Mouse (Mus musculus): Measurements from ENCODE around the gene Srsx. TPM values are rescaled to one million over a fixed set of nuclear protein-coding genes. Genes with fewer than 3 reads are reported as not detected.
"Not testable (repeated sequence)": the region's sequence is repeated elsewhere in the genome, so short reads cannot be mapped to it uniquely, and the experiment has no call there.

Gene Srsx
- polyA plus RNA-seq (2012; rRNA removed), result not detected in 2 replicates
- polyA plus RNA-seq (2014; fragmentation: Nextera tagmentation; extraction: Ambion mirVana), result not detected in 2 replicates

DNA sequence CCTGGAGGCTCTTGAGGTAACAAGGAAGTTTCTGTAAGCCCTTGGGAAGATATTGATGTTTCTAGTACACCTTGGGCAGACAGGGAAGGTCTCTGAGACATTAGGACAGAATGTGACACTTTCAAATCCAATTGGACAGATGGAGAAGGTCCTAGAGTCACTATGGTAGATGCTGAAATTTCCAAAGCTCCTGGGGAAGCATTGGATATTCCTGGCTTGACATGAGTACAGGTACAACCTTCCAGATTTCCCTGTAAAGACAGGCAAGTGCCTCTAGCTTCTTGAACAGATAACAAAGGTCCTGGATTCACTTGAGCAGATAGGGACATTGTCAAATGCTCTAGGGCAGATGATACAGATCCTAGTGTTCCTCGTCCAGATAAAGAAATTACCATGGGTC lies at the start of gene Srsx:
Srsx (minus strand) TSS at position 101 of the 400 bp plus-strand sequence.
- not testable (repeated sequence) for H3K4me1 ChIP-seq (replicated peaks; ENCODE audit: control insufficient read depth in 2 of 2, insufficient read depth in 2 of 2, low read length in 1 of 2); H3K27me3 ChIP-seq (ENCODE audit: control insufficient read depth, insufficient read depth, low read length); DNase-seq (ENCODE audit: low read depth in 3 of 3, low spot score in 3 of 3); H3K4me2 ChIP-seq (ENCODE audit: low read depth); H3K36me3 ChIP-seq (replicated peaks; ENCODE audit: control insufficient read depth, insufficient read depth, low read depth); H3K9me3 ChIP-seq (ENCODE audit: control insufficient read depth, low read length); H3K4me3 ChIP-seq (ENCODE audit: insufficient read depth in 1 of 2, low read depth in 2 of 2, low read length in 2 of 2); H3K9ac ChIP-seq (replicated peaks); H3K27ac ChIP-seq; ATAC-seq (ENCODE audit: insufficient read depth)
- WGBS (ENCODE audit: insufficient replicate concordance), result no CpG with 5 or more reads among the region's 1 CpGs

DNA sequence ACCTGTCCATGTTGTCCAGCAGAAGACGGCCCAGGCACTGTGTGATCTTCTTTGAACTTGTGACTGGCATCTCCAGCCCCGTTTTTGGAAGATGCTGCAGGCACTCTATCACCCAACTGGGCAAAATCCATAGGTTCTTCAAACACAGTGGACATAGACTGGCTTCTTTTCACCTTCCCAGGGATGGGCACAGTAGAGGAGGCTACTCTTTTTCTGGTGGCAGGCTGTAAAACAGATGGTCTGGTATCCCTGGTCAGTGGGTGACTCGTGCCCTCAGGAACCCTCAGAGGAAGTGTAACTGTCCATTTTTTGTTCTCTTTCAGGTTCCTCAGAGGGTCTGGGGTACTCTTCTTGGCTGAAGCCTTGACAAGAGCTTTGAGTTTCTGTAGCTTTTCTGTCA lies 24.5 kb upstream of the Srsx start, which contains the start of gene Gm17577:
Gm17577 (minus strand) TSS at position 101 of the 400 bp plus-strand sequence.
- not testable (repeated sequence) for H3K4me2 ChIP-seq (ENCODE audit: low read depth); DNase-seq (ENCODE audit: low read depth in 3 of 3, low spot score in 3 of 3); H3K27ac ChIP-seq; H3K4me1 ChIP-seq (replicated peaks; ENCODE audit: control insufficient read depth in 2 of 2, insufficient read depth in 2 of 2, low read length in 1 of 2); H3K36me3 ChIP-seq (replicated peaks; ENCODE audit: control insufficient read depth, insufficient read depth, low read depth); H3K4me3 ChIP-seq (ENCODE audit: insufficient read depth in 1 of 2, low read depth in 2 of 2, low read length in 2 of 2); H3K9me3 ChIP-seq (ENCODE audit: control insufficient read depth, low read length); H3K9ac ChIP-seq (replicated peaks); ATAC-seq (ENCODE audit: insufficient read depth); H3K27me3 ChIP-seq (ENCODE audit: control insufficient read depth, insufficient read depth, low read length)
- no CpG with 5 or more reads among the region's 3 CpGs for WGBS (ENCODE audit: insufficient replicate concordance)

Other genes with a start within 250 kb of the Srsx start
- not detected in 2 replicates for gene Gm17521, start 192.8 kb downstream of the Srsx start, polyA plus RNA-seq (2012; rRNA removed)
- gene Gm17521, start 192.8 kb downstream of the Srsx start, polyA plus RNA-seq (2014; fragmentation: Nextera tagmentation; extraction: Ambion mirVana), result not detected in 2 replicates
- 2.2 and 2.3 TPM in 2 replicates for gene Cldn34c1, start 119.0 kb downstream of the Srsx start, polyA plus RNA-seq (2012; rRNA removed)
- 3.4 and 3.6 TPM in 2 replicates for gene Cldn34c1, start 119.0 kb downstream of the Srsx start, polyA plus RNA-seq (2014; fragmentation: Nextera tagmentation; extraction: Ambion mirVana)
- not detected in 2 replicates for gene Gm17577, start 24.4 kb upstream of the Srsx start, polyA plus RNA-seq (2012; rRNA removed)
- gene Gm17577, start 24.4 kb upstream of the Srsx start, polyA plus RNA-seq (2014; fragmentation: Nextera tagmentation; extraction: Ambion mirVana), result not detected in 2 replicates

All from liver, embryonic 14.5 days (tissue).